21 mouse cellular contexts compared by ENCODE assay signal in the genomic region with DNA sequence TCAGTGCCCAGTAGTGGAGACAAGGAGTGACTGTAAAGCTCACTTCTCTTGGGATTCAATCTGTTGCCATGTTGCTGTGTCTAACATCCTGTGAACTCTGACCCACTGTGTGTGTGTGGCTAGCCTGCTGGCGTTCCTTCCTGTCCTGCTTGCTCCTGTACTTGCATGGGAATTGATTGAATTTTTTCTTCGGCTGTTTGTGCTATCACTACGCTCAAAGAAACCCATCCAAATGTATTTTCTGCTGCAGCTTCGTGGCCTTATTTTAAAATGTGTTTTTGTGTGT.
"Had no signal": no experiment of that assay in that cellular context is flagged by ENCODE, and none has a peak within 500 bp of the region (broad histone marks: within the 10 kb centered on the region; RNA-seq: fewer than 3 reads in every experiment).

No protein-coding gene starts in this region.

- H3K27ac ChIP-seq: kidney, embryonic 15.5 days; limb, embryonic 10.5 days; limb, embryonic 13.5 days; liver, embryonic 12.5 days; liver, embryonic 15.5 days; lung, embryonic 15.5 days; macrophage; midbrain, embryonic 12.5 days; midbrain, embryonic 15.5 days; neural tube, embryonic 12.5 days; neural tube, embryonic 15.5 days had no signal

- H3K4me1 ChIP-seq: kidney, embryonic 15.5 days; limb, embryonic 13.5 days; liver, embryonic 15.5 days; lung, embryonic 15.5 days; midbrain, embryonic 12.5 days; midbrain, embryonic 15.5 days; neural tube, embryonic 12.5 days; neural tube, embryonic 15.5 days had no signal

- H3K4me3 ChIP-seq: kidney, embryonic 15.5 days; limb, embryonic 10.5 days; limb, embryonic 13.5 days; liver, embryonic 12.5 days; liver, embryonic 15.5 days; lung, embryonic 15.5 days; midbrain, embryonic 12.5 days; midbrain, embryonic 15.5 days; neural tube, embryonic 12.5 days; neural tube, embryonic 15.5 days had no signal

- H3K9me3 ChIP-seq: kidney, embryonic 15.5 days; limb, embryonic 10.5 days; limb, embryonic 13.5 days; liver, embryonic 12.5 days; liver, embryonic 15.5 days; lung, embryonic 15.5 days; midbrain, embryonic 12.5 days; midbrain, embryonic 15.5 days; neural tube, embryonic 12.5 days; neural tube, embryonic 15.5 days had no signal

- H3K27me3 ChIP-seq: kidney, embryonic 15.5 days; limb, embryonic 13.5 days; liver, embryonic 12.5 days; liver, embryonic 15.5 days; lung, embryonic 15.5 days; midbrain, embryonic 12.5 days; midbrain, embryonic 15.5 days; neural tube, embryonic 12.5 days; neural tube, embryonic 15.5 days had no signal

- DNase-seq: kidney, postnatal 10 days; kidney, postnatal 36 days; liver; lung, postnatal 14 days; right cerebral cortex, adult 18-20 months; right cerebral cortex, postnatal 14 days; right cerebral cortex, postnatal 4 days; spleen, adult 18-20 months; thymus, adult 18-20 months; thymus, postnatal 36 days had no signal

- ATAC-seq: liver, embryonic 12.5 days; midbrain, embryonic 15.5 days had no signal

- H3K9ac ChIP-seq: kidney, embryonic 15.5 days; limb, embryonic 13.5 days; liver, embryonic 12.5 days; liver, embryonic 15.5 days; lung, embryonic 15.5 days; midbrain, embryonic 12.5 days; midbrain, embryonic 15.5 days; neural tube, embryonic 12.5 days; neural tube, embryonic 15.5 days had no signal

- H3K36me3 ChIP-seq: kidney, embryonic 15.5 days; limb, embryonic 10.5 days; limb, embryonic 13.5 days; liver, embryonic 12.5 days; liver, embryonic 15.5 days; lung, embryonic 15.5 days; midbrain, embryonic 12.5 days; midbrain, embryonic 15.5 days; neural tube, embryonic 12.5 days; neural tube, embryonic 15.5 days had no signal

- H3K4me2 ChIP-seq: kidney, embryonic 15.5 days; limb, embryonic 13.5 days; liver, embryonic 12.5 days; liver, embryonic 15.5 days; lung, embryonic 15.5 days; midbrain, embryonic 12.5 days; midbrain, embryonic 15.5 days; neural tube, embryonic 12.5 days; neural tube, embryonic 15.5 days had no signal
